Mouse (Mus musculus) hindbrain, embryonic 11.5 days (tissue): ENCODE measurements around the gene Efs. TPM values are rescaled to one million over a fixed set of nuclear protein-coding genes. Genes with fewer than 3 reads are reported as not detected.

Experiments used
- ATAC-seq: fragments of 200-750 bp; cut with Nextera tagmentation; 2 replicates; pipeline ENCODE4 v1.8.0; 2017; ENCODE audit warnings: mild to moderate bottlenecking, moderate TSS enrichment, moderate library complexity; ENCODE audit not compliant: low FRiP score
- DNase-seq: peaks from one replicate; pipeline ENCODE4 v3.0.0-alpha.2; 2015; ENCODE audit warnings: low spot score
- H3K27ac ChIP-seq: fragments of 300-500 bp; sonication (generic); 2 replicates; pipeline ENCODE4 v1.5.1; 2014; ENCODE audit warnings: mild to moderate bottlenecking, low read depth, low read length
- H3K27me3 ChIP-seq: fragments of 300-500 bp; sonication (generic); 2 replicates; pipeline ENCODE4 v1.6.1; 2014; ENCODE audit warnings: mild to moderate bottlenecking, low read length, moderate library complexity, mixed read lengths; ENCODE audit not compliant: control insufficient read depth, insufficient read depth
- H3K36me3 ChIP-seq: fragments of 300-500 bp; sonication (generic); 2 replicates; pipeline ENCODE4 v1.6.1; 2014; ENCODE audit warnings: mild to moderate bottlenecking, low read length, moderate library complexity, mixed read lengths; ENCODE audit not compliant: control insufficient read depth, insufficient read depth
- H3K4me1 ChIP-seq: fragments of 300-500 bp; sonication (generic); replicated peaks from 2 replicates; pipeline ENCODE4 v1.6.1; 2014; ENCODE audit warnings: low read length, mixed read lengths; ENCODE audit not compliant: control insufficient read depth, insufficient read depth
- H3K4me2 ChIP-seq: fragments of 300-500 bp; sonication (generic); replicated peaks from 2 replicates; pipeline ENCODE4 v1.6.1; 2014; ENCODE audit warnings: mild to moderate bottlenecking, low read depth, low read length
- H3K4me3 ChIP-seq: fragments of 300-500 bp; sonication (generic); 2 replicates; pipeline ENCODE4 v1.5.1; 2014; ENCODE audit warnings: low read depth, low read length
- H3K9ac ChIP-seq: fragments of 300-500 bp; sonication (generic); 2 replicates; pipeline ENCODE4 v1.6.1; 2014; ENCODE audit warnings: low read depth, low read length
- H3K9me3 ChIP-seq: fragments of 300-500 bp; sonication (generic); 2 replicates; pipeline ENCODE4 v1.6.1; 2016; ENCODE audit warnings: low read length; ENCODE audit not compliant: control insufficient read depth
- WGBS: fragments of 180-500 bp; shearing (Covaris S2); extraction: QIAGEN DNeasy Blood & Tissue Kit; methylation state at CpG from one replicate; pipeline ENCODE4 v1.1.7; 2014; 5-methylcytosine and 5-hydroxymethylcytosine counted together
- polyA plus RNA-seq: library from polyadenylated mRNA; unstranded; fragments of >200 nt; fragmentation: Nextera tagmentation; extraction: Ambion mirVana; gene quantifications from 2 replicates; pipeline ENCODE4 v1.2.1, GENCODE M21; 2014

The Efs gene
- polyA plus RNA-seq, 1 experiment from 2014 or later: 20.7 TPM

GRCm38 (mm10) chr14:54935904-54936830, 10.2 kb upstream of the Efs start, which contains the start of gene Cmtm5:
Gene Cmtm5, plus strand, starts transcription at chr14:54936261.
- H3K9me3 ChIP-seq: no peaks in the 10 kb centered on the region
- no peaks in the 10 kb centered on the region for H3K27me3 ChIP-seq
- no peak within 1 kb of the TSS for H3K4me3 ChIP-seq
- peak; percentile 16 for DNase-seq
- no peaks in the 10 kb centered on the region for H3K36me3 ChIP-seq
- H3K9ac ChIP-seq: no peak within 1 kb of the TSS
- peaks cover 5% of the 10 kb centered on the region; the same call in 1 of the 2 replicates for H3K4me1 ChIP-seq
- ATAC-seq: 0 out of 2 replicates have a peak, but pooled peaks have one; percentile 38
- H3K27ac ChIP-seq: no peak within 1 kb of the TSS
- WGBS: 34% methylated on average over 8 of the region's 8 CpGs
- no peak within 1 kb of the TSS for H3K4me2 ChIP-seq

DNA sequence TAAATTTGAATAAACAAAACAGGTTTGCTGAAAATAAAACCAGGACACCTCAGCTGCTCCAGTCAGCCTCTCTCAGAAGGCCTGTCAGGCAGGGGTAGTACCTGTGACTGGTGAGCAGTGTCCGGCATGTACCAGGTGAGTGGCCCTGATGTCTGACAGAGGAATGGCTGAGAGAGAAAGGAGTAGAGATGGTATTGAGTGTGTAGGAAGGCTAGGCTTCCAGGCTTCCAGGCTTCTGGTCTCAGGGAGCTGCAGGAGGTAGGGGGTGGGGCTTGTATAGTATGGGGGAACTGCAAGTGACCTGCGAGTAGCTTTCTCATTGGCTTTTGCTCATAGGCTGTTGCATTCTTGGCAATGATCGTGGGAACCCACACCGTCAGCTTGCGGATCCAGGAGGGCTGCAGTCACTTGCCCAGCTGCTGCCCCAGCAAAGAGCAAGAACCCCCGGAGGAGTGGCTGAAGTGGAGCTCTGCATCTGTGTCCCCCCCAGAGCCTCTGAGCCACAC, 6.8 kb upstream of the Efs start, which contains the start of gene Il25:
Gene Il25, plus strand, starts transcription at position 51 of the 506 bp plus-strand sequence.
- no peak within 1 kb of the TSS for H3K4me2 ChIP-seq
- H3K36me3 ChIP-seq: no peaks in the 10 kb centered on the region
- peaks cover 5% of the 10 kb centered on the region; the same call in 1 of the 2 replicates for H3K4me1 ChIP-seq
- no peak for DNase-seq
- ATAC-seq: 0 out of 2 replicates have a peak, but pooled peaks have one; percentile 15
- H3K27ac ChIP-seq: no peak within 1 kb of the TSS
- no peaks in the 10 kb centered on the region for H3K27me3 ChIP-seq
- 28% methylated on average over 6 of the region's 6 CpGs for WGBS
- no peak within 1 kb of the TSS for H3K9ac ChIP-seq
- no peak within 1 kb of the TSS for H3K4me3 ChIP-seq
- no peaks in the 10 kb centered on the region for H3K9me3 ChIP-seq

GRCm38 (mm10) chr14:54930431-54930830, 4.5 kb upstream of the Efs start:
- H3K36me3 ChIP-seq: no peaks in the 10 kb centered on the region
- no peaks in the 10 kb centered on the region for H3K9me3 ChIP-seq
- H3K4me2 ChIP-seq: no peak overlapping the region
- H3K9ac ChIP-seq: no peak overlapping the region
- DNase-seq (no peak), ATAC-seq (no peak)
- WGBS: 13% methylated on average over 2 of the region's 2 CpGs
- no peaks in the 10 kb centered on the region for H3K27me3 ChIP-seq
- peaks cover 9% of the 10 kb centered on the region for H3K4me1 ChIP-seq
- H3K4me3 ChIP-seq: no peak overlapping the region
- H3K27ac ChIP-seq: no peak overlapping the region

GRCm38 (mm10) chr14:54929801-54930200, 3.9 kb upstream of the Efs start:
- Histone ChIP-seq H3K9me3 (no peaks in the 10 kb centered on the region), H3K27me3 (no peaks in the 10 kb centered on the region), H3K4me3 (no peak overlapping the region), H3K4me1 (peaks cover 10% of the 10 kb centered on the region), H3K27ac (no peak overlapping the region), H3K9ac (no peak overlapping the region), H3K4me2 (no peak overlapping the region), H3K36me3 (no peaks in the 10 kb centered on the region)
- ATAC-seq (no peak), DNase-seq (no peak)
- 81% methylated on average over 5 of the region's 5 CpGs for WGBS

GRCm38 (mm10) chr14:54927296-54927695, 1.4 kb upstream of the Efs start:
- Histone ChIP-seq H3K27me3 (no peaks in the 10 kb centered on the region), H3K36me3 (no peaks in the 10 kb centered on the region), H3K27ac (peak overlapping the region; percentile 96), H3K4me1 (peaks cover 7% of the 10 kb centered on the region), H3K9ac (peak overlapping the region; percentile 86), H3K4me2 (peak overlapping the region; percentile 93), H3K4me3 (peak overlapping the region; percentile 53), H3K9me3 (no peaks in the 10 kb centered on the region)
- 21% methylated on average over 7 of the region's 7 CpGs for WGBS
- no peak for DNase-seq
- no peak for ATAC-seq

- WGBS: under 1% methylated on average over 39 of the region's 58 CpGs
- H3K36me3 ChIP-seq: 0 out of 2 replicates have a peak, but pooled peaks cover 3% of the 10 kb centered on the region
- peaks cover 7% of the 10 kb centered on the region for H3K4me1 ChIP-seq
- peak overlapping the region; percentile 93 for H3K4me2 ChIP-seq
- no peaks in the 10 kb centered on the region for H3K27me3 ChIP-seq
- H3K27ac ChIP-seq: peak overlapping the region; percentile 96
- H3K9ac ChIP-seq: peak overlapping the region; percentile 86
- peak overlapping the region; percentile 53 for H3K4me3 ChIP-seq
- H3K9me3 ChIP-seq: no peaks in the 10 kb centered on the region
- DNase-seq (peak; percentile 86), ATAC-seq (peak; percentile 79)
Observed at GRCm38 (mm10) chr14:54926401-54927158, 654 bp upstream of the Efs start.

DNA sequence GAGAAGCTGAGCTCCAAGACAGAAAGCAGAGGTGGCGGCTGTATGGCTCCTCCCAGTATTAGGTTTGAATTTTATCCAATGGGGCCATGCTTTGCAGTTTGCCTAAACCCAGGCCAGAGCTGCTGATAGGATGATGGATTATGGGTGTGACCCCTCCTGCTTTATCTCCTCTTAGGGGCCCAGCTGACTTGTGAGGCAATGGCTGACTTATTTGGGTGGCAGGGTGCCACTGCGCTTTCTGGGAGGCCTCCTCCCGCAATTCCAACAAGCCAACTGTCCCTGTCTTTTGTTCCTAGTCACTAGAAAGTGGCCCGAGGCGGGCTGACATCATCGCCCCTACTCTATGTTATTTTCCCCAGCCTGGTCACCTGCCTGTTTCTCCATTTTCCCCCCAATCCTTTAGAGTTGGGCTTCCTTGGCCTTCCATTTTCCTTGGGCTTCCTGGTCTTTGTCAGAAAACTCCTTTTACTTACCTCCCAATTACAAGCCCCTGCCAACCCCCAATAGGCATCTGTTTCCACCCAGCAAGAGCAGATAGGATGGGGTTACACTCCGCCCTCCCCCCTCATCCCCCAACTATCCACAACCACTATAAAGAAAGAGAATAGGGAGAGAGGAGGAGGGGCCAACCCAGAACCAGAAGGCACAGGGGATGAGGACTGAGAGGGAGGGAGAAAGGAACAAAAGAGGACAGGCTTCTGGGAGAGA, 1.1 kb downstream of the Efs start:
- Histone ChIP-seq H3K9me3 (peaks cover 7% of the 10 kb centered on the region; the same call in 1 of the 2 replicates), H3K4me1 (peaks cover 7% of the 10 kb centered on the region), H3K4me3 (peak overlapping the region; percentile 53), H3K9ac (peak overlapping the region; percentile 86), H3K4me2 (peak overlapping the region; percentile 93), H3K36me3 (peaks cover 14% of the 10 kb centered on the region), H3K27me3 (no peaks in the 10 kb centered on the region), H3K27ac (peak overlapping the region; percentile 96)
- DNase-seq: peak; percentile 61
- ATAC-seq: peak; percentile 58
- WGBS: 10% methylated on average over 7 of the region's 7 CpGs
